Mouse (Mus musculus): ENCODE results near the gene Igsf21.
A peak's percentile ranks its signal among the peaks of the same experiment; 100 is the strongest.

The Igsf21 gene

GRCm38 (mm10) chr4:140235361-140236153 lies 11.0 kb downstream of the Igsf21 start:
- no peak for DNase-seq

- DNase-seq, result no peak
Measured at GRCm38 (mm10) chr4:140234412-140235205, 12.0 kb downstream of the Igsf21 start.

GRCm38 (mm10) chr4:140227837-140228236 lies 18.7 kb downstream of the Igsf21 start:
- DNase-seq, result no peak

GRCm38 (mm10) chr4:140225204-140225603 lies 21.4 kb downstream of the Igsf21 start:
- DNase-seq, result no peak

GRCm38 (mm10) chr4:140224451-140224850 lies 22.1 kb downstream of the Igsf21 start:
- DNase-seq, result no peak

- DNase-seq, result no peak
Measured at GRCm38 (mm10) chr4:140223067-140223466, 23.5 kb downstream of the Igsf21 start.

GRCm38 (mm10) chr4:140220326-140221093 lies 26.1 kb downstream of the Igsf21 start:
- no peak for DNase-seq

- DNase-seq, result no peak
Measured at GRCm38 (mm10) chr4:140218853-140219852, 27.4 kb downstream of the Igsf21 start.

GRCm38 (mm10) chr4:140218384-140218783 lies 28.2 kb downstream of the Igsf21 start:
- no peak for DNase-seq

- DNase-seq, result no peak
Measured at GRCm38 (mm10) chr4:140217934-140218333, 28.6 kb downstream of the Igsf21 start.

GRCm38 (mm10) chr4:140216096-140216495 lies 30.5 kb downstream of the Igsf21 start:
- DNase-seq, result peak; percentile 56

- DNase-seq, result peak; percentile 34
Measured at GRCm38 (mm10) chr4:140215205-140215604, 31.4 kb downstream of the Igsf21 start.

GRCm38 (mm10) chr4:140214406-140214805 lies 32.2 kb downstream of the Igsf21 start:
- DNase-seq, result no peak

- DNase-seq, result no peak
Measured at GRCm38 (mm10) chr4:140210129-140210890, 36.3 kb downstream of the Igsf21 start.

GRCm38 (mm10) chr4:140205811-140206231 lies 40.8 kb downstream of the Igsf21 start:
- no peak for DNase-seq

- DNase-seq, result no peak
Measured at GRCm38 (mm10) chr4:140204775-140205174, 41.8 kb downstream of the Igsf21 start.

GRCm38 (mm10) chr4:140203696-140204272 lies 42.8 kb downstream of the Igsf21 start:
- DNase-seq, result no peak

GRCm38 (mm10) chr4:140202196-140202595 lies 44.4 kb downstream of the Igsf21 start:
- no peak for DNase-seq

- peak; percentile 56 for DNase-seq
Measured at GRCm38 (mm10) chr4:140200296-140200695, 46.3 kb downstream of the Igsf21 start.

- no peak for DNase-seq
Measured at GRCm38 (mm10) chr4:140196717-140197116, 49.9 kb downstream of the Igsf21 start.

Measured in thymus, postnatal 4 days (tissue).